Mouse (Mus musculus) embryo, embryonic 10 days (tissue): ENCODE results near the gene Oxld1.
"Not testable (repeated sequence)": the region's sequence is repeated elsewhere in the genome, so short reads cannot be mapped to it uniquely, and the experiment has no call there.

Experiments
- DNase-seq: peaks from one replicate; pipeline ENCODE4 v3.0.0-alpha.2; 2015; ENCODE audit warnings: low spot score

Oxld1 gene

DNA sequence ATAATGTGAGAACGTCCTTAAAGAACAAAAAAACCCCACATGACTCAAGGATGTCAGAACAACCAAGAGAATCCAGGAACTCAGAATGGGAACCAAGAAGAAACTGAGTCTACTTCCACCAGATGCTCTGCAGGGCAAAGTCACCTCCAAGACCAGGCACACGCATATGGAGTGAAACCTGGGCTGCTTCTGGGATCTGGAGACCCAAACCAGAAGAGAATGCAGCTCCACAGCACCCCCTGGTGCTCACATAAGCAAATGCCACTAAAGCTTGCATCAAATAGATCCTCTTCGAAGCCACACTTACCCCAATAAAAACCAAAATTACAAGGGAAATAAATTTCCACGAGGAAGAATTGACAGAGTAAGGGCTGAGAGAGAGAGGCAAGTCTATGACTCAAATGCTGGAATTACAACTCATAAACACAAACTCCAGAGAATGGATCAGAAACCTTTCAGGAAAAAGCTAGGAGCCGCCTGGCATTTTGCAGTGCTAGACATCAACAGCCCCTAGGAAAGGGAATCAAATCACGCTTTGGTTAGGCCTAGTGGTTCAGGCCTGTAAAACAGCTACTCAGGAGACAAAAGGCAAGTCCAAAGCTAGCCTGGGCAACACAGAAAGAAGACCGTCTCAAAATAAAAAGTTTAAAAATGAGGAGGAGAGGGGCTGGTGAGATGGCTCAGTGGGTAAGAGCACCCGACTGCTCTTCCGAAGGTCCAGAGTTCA lies 34.1 kb downstream of the Oxld1 start:
- peak; percentile 81 for DNase-seq

DNA sequence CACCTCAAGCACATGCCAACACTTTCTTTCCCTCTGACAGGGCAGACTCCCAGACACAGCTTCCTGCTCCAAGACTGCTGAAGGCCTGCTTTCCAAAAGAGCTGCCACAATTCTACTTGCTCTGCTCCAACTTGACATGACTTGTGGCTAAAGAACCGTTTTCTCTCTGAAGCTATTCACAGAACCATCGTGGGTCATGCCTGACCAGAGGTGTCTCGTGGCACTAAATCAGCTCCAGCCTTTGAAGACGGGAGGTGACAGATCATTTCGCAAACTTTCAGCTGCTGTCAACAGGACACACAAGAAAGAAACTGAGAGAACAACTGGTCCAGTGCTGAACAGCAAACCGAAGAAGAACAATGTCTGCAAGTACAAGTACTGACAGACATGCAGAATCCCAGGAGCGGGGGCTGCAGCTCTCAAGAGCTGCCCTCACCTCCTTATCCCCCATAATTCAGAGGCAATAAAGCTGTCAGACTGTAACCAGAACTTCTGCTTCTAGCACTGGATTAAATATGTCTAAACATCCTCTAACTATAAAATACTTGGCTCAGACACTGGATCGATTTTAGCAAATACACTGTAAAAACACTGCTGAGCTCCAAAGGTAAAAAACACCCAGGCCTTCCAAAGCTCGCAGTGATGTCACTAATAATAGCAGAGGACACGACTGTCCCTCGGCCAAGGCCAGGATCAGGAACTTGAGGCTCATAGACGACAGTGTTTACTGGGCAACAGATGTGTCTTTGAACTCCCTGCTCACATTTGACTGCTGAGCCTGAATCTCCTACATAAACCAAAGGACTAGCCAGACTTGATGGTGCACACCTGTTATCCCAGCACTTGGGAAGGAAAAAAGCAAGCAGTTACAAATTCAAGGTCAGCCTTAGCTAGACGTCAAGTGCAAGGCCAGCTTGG lies 35.0 kb downstream of the Oxld1 start:
- no peak for DNase-seq

DNA sequence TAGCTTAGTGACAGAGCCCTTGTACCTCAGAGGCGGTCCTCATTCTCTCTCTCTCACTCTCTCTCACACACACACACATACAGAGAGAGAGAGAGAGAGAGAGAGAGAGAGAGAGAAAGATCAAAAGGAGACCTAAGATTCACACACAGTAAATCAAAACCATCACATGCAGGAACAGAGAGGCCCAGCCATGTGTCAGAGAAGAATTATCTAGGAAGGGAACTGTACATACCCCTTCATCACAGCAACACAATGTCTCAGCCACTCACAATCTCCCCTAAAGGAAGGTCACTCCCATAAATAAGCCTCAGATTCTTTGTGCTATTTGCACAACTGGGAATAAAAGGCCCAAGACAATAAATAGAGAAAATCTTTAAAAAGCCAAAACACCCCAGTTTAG lies 39.3 kb downstream of the Oxld1 start:
- DNase-seq: no peak

DNA sequence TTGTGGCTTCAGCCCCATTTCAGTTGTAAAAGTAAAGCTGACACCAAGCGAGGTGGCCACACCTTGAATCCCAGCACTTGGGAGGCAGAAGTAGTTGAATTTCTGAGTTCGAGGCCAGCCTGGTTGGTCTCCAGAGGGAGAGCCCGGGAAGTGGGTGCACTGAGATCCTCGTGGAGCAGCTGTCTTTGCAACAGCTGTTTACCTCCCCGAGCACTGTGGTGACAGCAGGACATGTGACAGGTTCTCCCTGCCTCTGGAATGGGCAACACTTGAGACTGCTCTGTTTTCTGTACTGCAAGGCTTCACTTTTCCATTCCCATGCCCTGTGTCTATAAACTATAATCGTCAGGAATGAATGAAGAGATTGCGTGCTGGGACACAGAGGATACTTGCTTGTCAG lies 40.0 kb downstream of the Oxld1 start:
- no peak for DNase-seq

DNA sequence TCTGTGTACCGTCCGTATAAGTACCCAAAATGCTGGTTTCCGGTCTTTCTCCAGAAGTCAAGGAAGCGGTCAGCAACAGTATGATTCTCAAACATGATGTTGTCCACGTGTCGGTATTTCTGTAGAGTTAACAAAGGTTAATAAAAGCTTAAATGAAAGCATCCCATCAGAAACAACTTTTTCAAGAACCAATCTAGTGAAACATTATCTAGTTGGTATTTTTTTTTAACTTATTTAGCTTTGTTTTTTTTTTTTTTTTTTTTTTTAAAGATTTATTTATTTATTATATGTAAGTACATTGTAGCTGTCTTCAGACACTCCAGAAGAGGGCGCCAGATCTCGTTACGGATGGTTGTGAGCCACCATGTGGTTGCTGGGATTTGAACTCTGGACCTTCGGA lies 44.2 kb downstream of the Oxld1 start:
- not testable (repeated sequence) for DNase-seq
